Mouse (Mus musculus) liver, adult 2 months (tissue): ENCODE measurements around the gene Shisa2.

Experiments
- CTCF ChIP-seq: fragments of 200-500 bp; IDR thresholded peaks from 2 replicates; pipeline ENCODE4 v1.5.1; 2011; ENCODE audit warnings: low read depth, low read length, control low read depth
- POLR2A ChIP-seq: fragments of 200-500 bp; IDR thresholded peaks from 2 replicates; pipeline ENCODE4 v1.6.1; 2011; ENCODE audit warnings: low read length, control low read depth; ENCODE audit not compliant: insufficient read depth; ENCODE audit errors: extremely low read depth

DNA sequence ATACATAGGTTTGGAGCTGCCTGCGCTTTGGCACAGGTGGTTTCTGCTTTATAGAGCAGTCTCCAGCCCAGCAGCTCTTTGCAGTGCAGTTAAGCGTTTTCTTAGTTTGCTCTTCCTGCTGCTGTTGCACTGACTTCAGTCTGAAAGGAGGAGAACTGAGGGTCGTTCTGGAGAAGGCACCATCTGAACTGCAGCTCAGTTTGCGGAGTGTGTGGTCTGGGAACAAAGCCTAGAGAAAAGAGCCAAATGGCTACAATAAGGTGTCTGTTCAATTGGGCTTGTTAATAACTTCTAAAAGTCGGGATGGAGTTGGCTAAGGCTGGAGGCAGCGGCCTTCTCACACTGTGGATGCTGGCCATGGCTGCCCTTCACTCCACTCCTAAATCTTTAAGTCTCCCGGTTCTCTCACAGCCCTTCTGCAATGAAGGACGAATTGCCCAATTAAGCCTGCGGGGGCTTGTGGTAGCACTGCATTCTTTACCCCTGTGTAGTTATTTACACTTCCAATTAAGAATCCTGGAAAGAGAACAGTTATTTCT is 2.1 kb downstream of the Shisa2 start:
- TF ChIP-seq CTCF, result no peak
- no peak for TF ChIP-seq POLR2A
